Mouse (Mus musculus): ENCODE results near the gene Spats2. TPM values are rescaled to one million over a fixed set of nuclear protein-coding genes. Genes with fewer than 3 reads are reported as not detected.
"Not testable (repeated sequence)": the region's sequence is repeated elsewhere in the genome, so short reads cannot be mapped to it uniquely, and the experiment has no call there.

The Spats2 gene
- total RNA-seq, 2 experiments from 2014 or later, result 3.7 to 4.3 TPM

DNA sequence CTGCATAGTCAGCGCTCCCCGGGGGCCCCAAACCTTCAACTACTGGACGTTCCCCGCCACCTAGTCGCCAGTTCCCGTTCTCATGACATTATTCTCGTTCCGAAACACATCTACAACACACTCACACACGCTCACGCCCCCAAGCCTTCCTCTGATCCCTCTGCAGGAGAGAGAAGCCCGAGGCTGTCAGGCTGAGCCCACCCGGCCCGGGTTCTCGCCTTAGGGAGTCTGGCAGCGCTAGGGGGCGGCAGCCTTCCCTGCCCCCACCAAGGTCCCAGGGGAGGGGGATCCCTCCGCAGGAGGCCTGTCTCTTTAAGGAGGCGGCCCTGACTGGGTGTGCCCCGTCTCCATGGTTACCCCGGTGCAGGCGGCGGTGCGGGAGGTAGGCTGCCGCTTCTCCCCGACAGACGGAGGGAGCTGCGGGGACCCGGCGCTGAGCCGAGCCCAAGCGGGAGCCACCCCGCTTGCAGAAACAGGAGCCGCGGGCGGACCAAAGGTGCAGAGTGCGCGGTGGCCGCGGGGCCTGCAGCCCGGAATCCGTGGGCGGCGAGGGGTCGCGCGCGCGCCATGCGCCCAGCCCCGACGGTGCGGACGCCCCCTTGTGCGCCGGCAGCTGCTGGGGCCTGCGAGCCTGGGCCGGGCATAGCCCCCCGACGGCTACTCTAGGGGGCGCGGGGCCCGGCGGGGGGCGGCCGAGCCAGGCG, 98.6 kb downstream of the Spats2 start, which contains the start of gene Kcnh3:
TSS of gene Kcnh3 (plus strand) at position 654 of the 704 bp plus-strand sequence.
- Histone ChIP-seq H3K4me3 (peak within 1 kb of the TSS; percentile 69), H3K27ac (no peak within 1 kb of the TSS)
- DNase-seq, result peak; percentile 55
- intact Hi-C loops (cut with DNase I), result no loop called here
- TF ChIP-seq CTCF (IDR thresholded peaks at IDR 0.05), result no peak

DNA sequence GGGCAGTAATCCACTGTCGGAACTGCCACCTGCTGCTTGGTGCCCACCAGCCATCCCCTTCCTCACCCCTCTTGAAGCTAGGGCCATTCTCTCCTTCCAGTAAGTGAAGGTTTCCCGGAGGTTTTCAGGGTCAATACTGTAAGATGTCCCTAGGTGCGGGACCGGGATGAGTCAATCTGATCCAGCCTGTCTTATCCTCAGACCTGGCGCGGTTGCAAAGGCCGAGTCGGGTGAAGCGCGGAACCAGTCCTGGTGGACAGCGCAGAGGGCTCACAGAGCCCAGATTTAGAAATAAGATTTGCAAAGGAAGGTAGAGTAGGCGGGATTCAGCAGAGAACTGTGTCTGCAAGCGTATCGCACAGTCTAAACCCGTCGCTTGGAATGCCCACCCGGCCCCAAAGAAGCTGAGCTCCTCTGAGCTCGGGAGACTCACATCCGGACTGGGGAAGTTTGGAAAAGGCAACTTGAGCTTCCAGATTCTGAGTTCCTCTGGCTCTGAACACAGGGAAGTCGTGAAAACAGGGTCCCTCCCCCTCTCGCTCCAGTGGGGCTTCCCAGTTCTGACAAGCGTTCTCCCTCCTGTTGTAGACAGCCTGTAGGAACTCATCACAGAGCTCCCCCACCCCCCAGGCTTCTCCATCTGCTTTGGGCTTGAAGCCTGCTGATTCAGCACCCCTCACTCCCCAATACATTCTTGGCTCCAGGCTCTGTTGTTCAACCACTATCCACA, 99.5 kb downstream of the Spats2 start:
- DNase-seq, result no peak
- intact Hi-C loops (cut with DNase I), result no loop called here
- Histone ChIP-seq H3K27ac (no peak overlapping the region), H3K4me3 (peak overlapping the region; percentile 69)
- TF ChIP-seq CTCF (IDR thresholded peaks at IDR 0.05), result no peak

DNA sequence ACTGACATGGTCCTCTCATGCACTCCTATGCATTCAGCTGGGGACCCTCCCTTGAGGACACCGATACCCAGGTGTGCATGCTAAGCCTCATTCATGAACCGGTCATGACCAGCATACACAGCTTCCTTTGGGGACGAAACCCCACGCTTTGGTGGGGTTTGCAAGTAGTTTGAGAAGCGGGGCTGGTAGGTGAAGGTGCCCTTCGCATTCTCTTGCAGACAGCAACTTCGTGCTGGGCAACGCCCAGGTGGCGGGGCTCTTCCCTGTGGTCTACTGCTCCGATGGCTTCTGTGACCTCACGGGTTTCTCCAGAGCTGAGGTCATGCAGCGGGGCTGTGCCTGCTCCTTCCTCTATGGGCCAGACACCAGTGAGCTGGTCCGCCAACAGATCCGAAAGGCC, 100.4 kb downstream of the Spats2 start:
- no peak overlapping the region for H3K4me3 ChIP-seq
- intact Hi-C loops (cut with DNase I), result no loop called here
- no peak for TF ChIP-seq CTCF (IDR thresholded peaks at IDR 0.05)

DNA sequence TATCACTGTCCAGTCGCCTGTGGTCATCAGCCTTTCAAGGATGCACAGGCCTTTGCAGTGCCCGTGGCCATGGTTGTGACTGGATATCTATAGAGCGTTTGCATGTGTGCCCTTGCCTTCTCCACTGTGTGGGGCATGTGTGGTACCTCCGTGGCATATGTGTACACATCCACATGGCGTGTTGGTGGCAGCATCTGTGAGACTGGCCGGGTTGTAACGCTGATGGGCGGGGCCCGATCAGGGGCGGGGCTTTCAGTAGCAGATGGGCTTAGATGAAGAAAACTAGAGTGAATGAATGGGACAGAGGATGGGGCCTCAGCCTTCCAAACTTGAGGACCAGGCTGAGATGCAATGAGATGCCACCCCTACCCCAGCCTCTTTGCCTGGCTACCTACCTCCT, 106.3 kb downstream of the Spats2 start:
- Histone ChIP-seq H3K4me3 (no peak overlapping the region), H3K27ac (no peak overlapping the region)
- DNase-seq, result no peak
- no peak for TF ChIP-seq CTCF (IDR thresholded peaks at IDR 0.05)
- intact Hi-C loops (cut with DNase I), result no loop called here

More for the DNA sequence above, 100.4 kb downstream of the Spats2 start:
- DNase-seq, result no peak
- no peak overlapping the region for H3K27ac ChIP-seq

DNA sequence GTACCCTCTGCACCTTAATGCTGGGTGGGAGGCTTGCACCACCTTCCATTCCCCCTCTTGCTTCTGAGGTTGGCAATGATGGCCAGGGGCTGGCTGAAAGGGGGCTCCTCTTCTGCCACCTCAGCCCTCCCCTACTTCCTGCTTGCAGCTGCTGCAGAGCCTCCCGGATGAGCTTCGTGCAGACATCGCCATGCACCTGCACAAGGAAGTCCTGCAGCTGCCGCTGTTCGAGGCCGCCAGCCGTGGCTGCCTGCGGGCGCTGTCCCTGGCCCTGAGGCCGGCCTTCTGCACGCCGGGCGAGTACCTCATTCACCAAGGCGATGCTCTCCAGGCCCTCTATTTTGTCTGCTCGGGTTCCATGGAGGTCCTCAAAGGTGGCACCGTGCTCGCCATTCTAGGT, 108.0 kb downstream of the Spats2 start:
- H3K4me3 ChIP-seq, result no peak overlapping the region
- no peak for DNase-seq
- no peak for TF ChIP-seq CTCF (IDR thresholded peaks at IDR 0.05)
- intact Hi-C loops (cut with DNase I), result no loop called here
- H3K27ac ChIP-seq, result no peak overlapping the region

DNA sequence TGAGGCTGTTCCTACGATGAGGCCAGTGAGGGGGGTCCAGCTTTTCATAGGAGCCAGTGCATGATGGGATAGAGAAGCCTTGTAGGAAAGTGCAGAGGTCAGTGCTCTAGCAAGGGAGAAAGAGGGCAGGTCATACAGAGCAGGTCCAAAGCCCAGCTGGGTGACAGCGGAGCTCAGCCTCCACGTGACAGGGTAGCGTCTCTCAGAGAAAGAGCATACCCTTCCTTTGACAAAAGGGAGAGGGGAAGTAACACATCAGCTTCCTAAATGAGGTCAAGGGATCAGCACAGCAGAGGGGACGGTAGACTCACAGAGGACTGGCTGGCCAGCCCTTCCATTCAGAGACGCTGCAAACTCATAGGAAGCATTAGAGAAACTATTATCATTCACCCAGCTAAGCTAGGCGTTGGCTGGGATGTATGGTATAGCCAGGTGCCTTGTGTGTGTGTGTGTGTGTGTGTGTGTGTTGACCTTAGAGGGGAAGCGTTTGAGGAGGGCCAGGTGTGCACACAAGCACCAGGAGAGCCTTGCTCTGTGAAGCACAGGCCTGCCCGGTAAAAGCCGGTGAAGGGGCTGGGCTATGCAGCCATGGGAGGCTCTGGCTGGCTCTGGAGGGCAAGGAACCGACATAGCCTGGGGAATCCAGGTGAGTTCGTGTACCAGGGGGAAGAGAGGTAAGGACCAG, 108.8 kb downstream of the Spats2 start:
- DNase-seq, result no peak

DNA sequence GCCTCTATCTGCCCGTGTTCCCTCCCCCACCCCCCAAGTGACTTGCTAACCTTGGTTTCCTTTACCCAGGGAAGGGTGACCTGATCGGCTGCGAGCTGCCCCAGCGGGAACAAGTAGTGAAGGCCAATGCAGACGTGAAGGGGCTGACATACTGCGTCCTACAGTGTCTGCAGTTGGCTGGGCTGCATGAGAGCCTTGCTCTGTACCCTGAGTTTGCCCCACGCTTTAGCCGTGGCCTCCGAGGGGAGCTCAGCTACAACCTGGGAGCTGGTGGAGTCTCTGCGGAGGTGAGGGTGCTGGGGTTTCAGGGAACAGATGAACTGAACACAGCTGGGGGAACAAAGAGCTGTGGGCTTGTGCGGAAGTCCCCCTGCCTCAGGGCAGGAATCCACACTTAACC, 112.3 kb downstream of the Spats2 start:
- H3K4me3 ChIP-seq, result no peak overlapping the region
- no peak overlapping the region for H3K27ac ChIP-seq
- peak; percentile 4 for DNase-seq
- TF ChIP-seq CTCF (IDR thresholded peaks at IDR 0.05), result no peak
- intact Hi-C loops (cut with DNase I), result no loop called here

More for the DNA sequence above, 108.8 kb downstream of the Spats2 start:
- no peak overlapping the region for H3K27ac ChIP-seq
- TF ChIP-seq CTCF (IDR thresholded peaks at IDR 0.05), result no peak
- intact Hi-C loops (cut with DNase I), result no loop called here
- H3K4me3 ChIP-seq, result no peak overlapping the region

DNA sequence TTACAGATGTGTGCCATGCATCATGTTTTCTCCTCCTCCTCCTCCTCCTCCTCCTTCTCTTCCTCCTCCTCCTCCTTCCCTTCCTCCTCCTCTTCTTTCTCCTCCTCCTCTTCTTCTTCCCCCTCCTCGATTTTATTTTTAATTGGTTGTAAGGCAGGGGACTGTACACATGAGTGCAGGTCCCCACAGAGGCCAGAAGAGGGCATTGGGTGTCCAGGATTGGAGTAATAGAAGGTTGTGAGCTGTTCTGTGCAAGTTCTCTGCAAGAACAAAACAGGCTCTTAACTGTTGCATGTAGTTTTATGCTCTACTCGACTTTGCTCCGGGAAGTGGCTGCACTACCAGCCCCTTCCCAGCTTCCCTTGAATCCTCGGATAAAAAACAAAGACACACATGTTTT, 114.4 kb downstream of the Spats2 start:
- H3K27ac ChIP-seq, result no peak overlapping the region
- no peak for DNase-seq
- intact Hi-C loops (cut with DNase I), result loop anchor here (1.0 kb wide), 1 partner anchor 25 kb away; no protein-coding TSS in a partner anchor
- TF ChIP-seq CTCF (IDR thresholded peaks at IDR 0.05), result peak; percentile 57
- H3K4me3 ChIP-seq, result no peak overlapping the region

DNA sequence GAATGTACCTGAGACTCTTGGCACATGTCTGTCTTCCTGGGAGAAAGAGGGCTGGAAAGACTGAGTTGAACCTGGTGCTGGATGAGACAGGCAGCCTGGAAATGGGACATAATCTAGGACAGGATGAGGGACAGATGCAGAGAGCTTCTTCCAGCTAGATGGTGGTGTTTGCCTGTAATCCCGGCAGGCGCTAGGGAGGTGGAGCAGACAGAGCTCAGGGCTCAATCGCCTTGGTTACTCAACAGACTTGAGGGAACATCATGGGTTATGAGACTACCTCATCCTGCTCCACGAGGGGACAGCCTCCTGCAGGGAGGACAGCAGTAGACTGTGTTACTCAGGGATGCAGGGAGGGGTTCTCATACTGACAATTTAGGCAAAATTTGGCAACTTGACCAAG, 115.5 kb downstream of the Spats2 start:
- no peak for DNase-seq
- no peak for TF ChIP-seq CTCF (IDR thresholded peaks at IDR 0.05)
- intact Hi-C loops (cut with DNase I), result no loop called here
- Histone ChIP-seq H3K27ac (no peak overlapping the region), H3K4me3 (no peak overlapping the region)

DNA sequence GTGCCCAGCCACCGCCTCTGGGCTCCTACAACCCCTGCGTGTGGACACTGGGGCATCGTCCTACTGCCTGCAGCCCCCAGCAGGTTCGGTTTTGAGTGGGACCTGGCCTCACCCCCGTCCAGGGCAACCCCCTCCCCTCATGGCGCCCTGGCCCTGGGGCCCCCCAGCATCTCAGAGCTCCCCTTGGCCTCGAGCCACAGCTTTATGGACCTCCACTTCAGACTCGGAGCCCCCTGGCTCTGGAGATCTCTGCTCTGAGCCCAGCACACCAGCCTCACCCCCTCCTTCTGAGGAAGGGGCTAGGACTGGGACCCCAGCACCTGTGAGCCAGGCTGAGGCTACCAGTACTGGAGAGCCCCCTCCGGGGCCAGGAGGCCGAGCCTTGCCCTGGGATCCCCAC, 116.3 kb downstream of the Spats2 start:
- H3K4me3 ChIP-seq, result no peak overlapping the region
- no peak for TF ChIP-seq CTCF (IDR thresholded peaks at IDR 0.05)
- intact Hi-C loops (cut with DNase I), result no loop called here
- no peak overlapping the region for H3K27ac ChIP-seq
- DNase-seq, result no peak

DNA sequence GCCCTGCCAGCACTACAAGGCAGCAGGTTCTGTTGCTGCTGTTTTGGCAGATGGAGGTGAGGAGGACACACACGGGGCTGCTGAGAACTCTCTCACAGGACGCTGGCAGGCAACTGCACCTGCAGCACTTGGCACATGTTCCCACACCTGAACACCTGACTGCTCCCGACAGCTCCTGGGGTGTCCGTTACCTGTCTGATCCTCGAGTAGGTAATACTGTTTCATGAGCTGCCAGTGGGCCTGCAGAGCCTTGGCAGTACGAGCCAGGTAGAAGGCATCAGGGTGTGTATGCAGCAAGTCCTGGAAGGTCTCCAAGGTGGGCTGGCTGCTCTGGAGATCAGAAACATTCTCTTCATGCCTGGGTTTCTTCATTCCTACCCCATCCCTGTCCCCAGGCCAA, 121.0 kb downstream of the Spats2 start:
- peak overlapping the region; percentile 96 for H3K27ac ChIP-seq
- intact Hi-C loops (cut with DNase I); DNase-seq: not testable (repeated sequence)
- H3K4me3 ChIP-seq, result peak overlapping the region; percentile 86

DNA sequence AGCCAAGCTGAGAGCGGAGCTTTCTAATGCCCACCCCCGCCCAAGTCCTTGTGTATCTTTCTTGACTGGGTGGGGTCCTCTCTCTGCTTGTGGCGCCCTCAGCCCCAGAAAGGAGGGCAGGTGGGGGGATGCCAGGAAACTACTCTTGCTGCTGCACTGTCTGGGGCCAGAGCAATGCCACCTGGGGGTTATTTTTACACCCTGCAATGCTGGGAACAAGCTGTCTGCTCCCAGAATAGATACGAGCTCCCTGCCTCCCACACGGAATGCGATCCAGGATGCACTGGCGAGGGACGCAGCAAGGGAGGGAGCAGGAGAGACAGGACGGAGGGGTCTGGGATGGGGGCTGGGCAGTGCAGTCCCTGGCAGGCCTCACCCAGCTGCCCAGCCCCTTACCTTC, 123.3 kb downstream of the Spats2 start:
- peak overlapping the region; percentile 96 for H3K27ac ChIP-seq
- TF ChIP-seq CTCF (IDR thresholded peaks at IDR 0.05), result peak; percentile 40
- peak; percentile 84 for DNase-seq
- peak overlapping the region; percentile 86 for H3K4me3 ChIP-seq
- intact Hi-C loops (cut with DNase I), result no loop called here

DNA sequence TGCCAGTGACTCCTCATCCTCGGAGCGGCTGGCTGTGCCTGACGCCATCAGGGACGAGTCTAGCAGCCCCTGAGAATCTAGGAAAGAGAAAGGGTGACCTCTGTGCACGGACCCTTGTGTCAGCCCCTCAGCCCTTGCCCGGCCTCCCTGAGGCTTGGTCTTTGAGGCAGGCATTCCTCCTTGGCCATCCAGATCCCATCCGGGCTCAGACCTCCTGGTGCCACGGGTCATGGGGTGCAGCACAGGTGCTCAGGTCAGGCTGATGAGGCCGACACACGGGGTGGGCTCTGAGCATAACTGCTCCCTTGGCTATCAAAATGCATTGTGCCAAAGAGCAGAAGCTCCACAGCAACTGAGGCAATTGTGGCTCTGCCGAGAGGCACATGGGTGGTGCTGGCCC, 124.2 kb downstream of the Spats2 start:
- DNase-seq, result no peak
- peak overlapping the region; percentile 86 for H3K4me3 ChIP-seq
- no peak for TF ChIP-seq CTCF (IDR thresholded peaks at IDR 0.05)
- peak overlapping the region; percentile 96 for H3K27ac ChIP-seq
- intact Hi-C loops (cut with DNase I), result loop anchor here (2.0 kb wide), 1 partner anchor 45 kb away; the partner anchor contains the start of genes Fam186b and Prpf40b

DNA sequence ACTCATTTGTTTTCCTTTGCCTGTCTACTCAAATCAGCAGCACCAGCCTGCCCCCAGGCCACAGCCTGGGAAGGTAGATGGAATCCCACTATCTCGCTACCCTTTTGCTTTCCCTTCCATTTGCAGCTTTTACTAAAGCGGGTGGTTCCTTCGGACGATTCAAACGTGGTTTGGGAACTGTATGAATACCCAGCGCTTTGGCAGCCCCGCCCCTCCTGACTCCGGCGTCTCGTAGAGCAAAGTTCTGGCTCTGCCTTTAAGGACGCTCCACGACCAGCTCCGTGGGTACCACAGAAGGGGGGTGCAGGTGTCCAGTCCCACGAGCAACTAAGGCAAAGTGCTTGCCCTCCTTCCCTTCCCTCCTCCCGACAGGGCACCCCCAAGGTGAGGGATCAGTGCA, 125.4 kb downstream of the Spats2 start:
- Histone ChIP-seq H3K4me3 (peak overlapping the region; percentile 86), H3K27ac (peak overlapping the region; percentile 96)
- peak; percentile 46 for DNase-seq
- intact Hi-C loops (cut with DNase I), result loop anchor here (2.0 kb wide), 1 partner anchor 44 kb away; the partner anchor contains the start of genes Fam186b and Prpf40b

All from gastrocnemius, adult 2 months (tissue).